Mouse (Mus musculus) G1E-ER4 (cell line): Measurements from ENCODE around the gene Tenm4. TPM values are rescaled to one million over a fixed set of nuclear protein-coding genes. Genes with fewer than 3 reads are reported as not detected.

Source experiments
- GATA1 ChIP-seq: IDR thresholded peaks from one replicate; pipeline ENCODE4 v1.8.0; 2012; ENCODE audit warnings: low read length, inconsistent platforms
- polyA plus RNA-seq: library from polyadenylated mRNA; stranded (reverse); fragments of >175 nt; gene quantifications from 2 replicates; pipeline ENCODE4 v1.2.3, GENCODE M21; 2012

Gene Tenm4
- not detected in 2 replicates for polyA plus RNA-seq

GRCm38 (mm10) chr7:96170924-96171595 lies at the start of gene Tenm4:
Tenm4 (plus strand) TSS chr7:96171246.
- TF ChIP-seq GATA1 = no peak

DNA sequence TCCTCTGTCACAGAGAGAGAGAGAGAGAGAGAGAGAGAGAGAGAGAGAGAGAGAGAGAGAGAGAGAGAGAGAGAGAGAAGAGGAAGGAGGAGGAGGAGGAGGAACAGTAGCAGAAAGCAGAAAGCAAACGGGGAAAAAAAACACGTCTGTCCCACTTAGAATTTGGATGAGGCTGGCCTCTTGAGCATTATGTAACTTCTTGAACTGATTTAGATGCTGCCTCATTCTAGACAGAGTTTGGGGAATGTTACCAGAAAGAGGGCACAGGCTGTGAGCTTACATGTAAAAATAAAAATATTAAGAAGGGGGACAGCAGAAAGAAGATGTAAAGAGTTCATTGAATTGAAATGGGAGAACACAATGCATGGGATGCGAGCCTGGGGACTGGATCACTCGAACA lies 40.3 kb upstream of the Tenm4 start:
- TF ChIP-seq GATA1 = no peak

- TF ChIP-seq GATA1 = no peak
These were observed 39.9 kb upstream of the Tenm4 start for GRCm38 (mm10) chr7:96131175-96131574.

DNA sequence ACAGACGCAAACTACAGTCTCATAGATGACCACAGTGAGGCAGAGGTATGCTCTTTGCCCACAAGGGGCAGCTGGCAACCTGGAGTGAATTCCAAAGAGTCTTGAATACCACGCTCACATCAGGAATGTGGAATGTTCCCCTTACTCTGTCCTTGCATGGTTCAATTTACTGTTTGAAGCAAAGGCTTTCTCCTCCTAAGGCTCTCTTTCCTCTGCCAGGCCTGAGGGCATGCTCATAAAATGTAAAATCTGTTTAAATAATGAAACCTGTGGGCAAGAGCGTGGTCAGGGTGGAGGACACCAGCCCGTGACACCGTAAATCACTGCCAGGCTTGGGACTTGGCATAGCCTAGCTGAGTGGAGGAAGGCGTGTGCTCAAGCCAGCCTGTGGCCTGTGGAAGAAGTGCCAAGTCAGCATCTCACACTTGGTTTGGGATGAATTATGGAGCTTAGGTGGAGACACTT lies 34.5 kb upstream of the Tenm4 start:
- TF ChIP-seq GATA1 = no peak

GRCm38 (mm10) chr7:96141876-96142275 lies 29.2 kb upstream of the Tenm4 start:
- no peak for TF ChIP-seq GATA1

DNA sequence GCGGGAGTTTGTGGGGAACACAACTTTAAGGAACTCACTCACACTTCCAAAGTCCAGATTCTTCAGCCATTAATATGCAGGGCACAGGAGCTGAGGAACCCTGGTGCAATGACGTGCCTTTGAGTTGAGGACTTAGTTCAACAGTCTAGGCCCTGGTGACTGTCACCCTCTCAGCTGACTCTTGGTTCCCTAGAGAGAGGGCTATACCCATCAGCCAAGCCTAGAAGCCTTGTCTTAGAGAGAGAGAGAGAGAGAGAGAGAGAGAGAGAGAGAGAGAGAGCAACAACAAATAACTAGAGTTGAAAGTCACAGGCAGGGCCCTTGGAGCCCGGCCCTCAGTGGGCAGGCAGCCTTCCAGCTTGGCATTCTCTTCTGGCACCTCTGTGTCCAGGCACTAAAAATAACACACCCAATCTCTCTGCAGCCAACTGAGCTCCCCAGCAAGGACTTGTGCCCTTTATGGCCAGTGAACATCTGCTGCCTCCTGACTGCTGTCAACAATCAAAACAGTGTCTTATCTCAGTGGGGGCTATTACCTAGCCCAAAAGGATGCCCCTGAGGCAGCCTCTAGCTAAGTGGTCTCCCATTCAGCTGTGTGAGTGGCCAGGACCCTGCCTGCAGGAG lies 28.0 kb upstream of the Tenm4 start:
- TF ChIP-seq GATA1 = no peak

GRCm38 (mm10) chr7:96147436-96147835 lies 23.6 kb upstream of the Tenm4 start:
- TF ChIP-seq GATA1 = no peak

DNA sequence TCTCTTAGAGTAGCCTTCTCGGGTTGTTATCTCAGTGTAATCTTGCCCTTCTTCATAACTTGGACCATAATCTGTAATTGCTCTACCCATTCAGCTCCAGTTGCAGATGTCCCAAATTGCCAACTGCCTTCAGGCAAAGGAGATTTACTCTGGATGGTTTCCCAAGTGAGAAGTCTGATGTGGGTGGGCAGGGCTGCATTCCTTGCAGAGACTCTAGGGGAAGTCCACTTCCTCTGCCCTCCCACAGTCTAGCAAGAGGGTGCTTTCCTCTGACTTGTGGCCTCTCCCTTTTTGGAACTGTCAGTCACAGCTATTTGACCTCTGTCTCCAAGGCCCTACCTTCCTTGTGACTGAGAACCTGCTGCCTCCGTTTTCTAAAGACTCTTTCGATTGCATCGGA lies 22.9 kb upstream of the Tenm4 start:
- no peak for TF ChIP-seq GATA1

- no peak for TF ChIP-seq GATA1
These were observed 19.8 kb upstream of the Tenm4 start for GRCm38 (mm10) chr7:96151277-96151676.

- TF ChIP-seq GATA1 = no peak
These were observed 19.1 kb upstream of the Tenm4 start for GRCm38 (mm10) chr7:96151961-96152360.

GRCm38 (mm10) chr7:96152431-96152830 lies 18.6 kb upstream of the Tenm4 start:
- no peak for TF ChIP-seq GATA1

GRCm38 (mm10) chr7:96152924-96153359 lies 18.1 kb upstream of the Tenm4 start:
- no peak for TF ChIP-seq GATA1

DNA sequence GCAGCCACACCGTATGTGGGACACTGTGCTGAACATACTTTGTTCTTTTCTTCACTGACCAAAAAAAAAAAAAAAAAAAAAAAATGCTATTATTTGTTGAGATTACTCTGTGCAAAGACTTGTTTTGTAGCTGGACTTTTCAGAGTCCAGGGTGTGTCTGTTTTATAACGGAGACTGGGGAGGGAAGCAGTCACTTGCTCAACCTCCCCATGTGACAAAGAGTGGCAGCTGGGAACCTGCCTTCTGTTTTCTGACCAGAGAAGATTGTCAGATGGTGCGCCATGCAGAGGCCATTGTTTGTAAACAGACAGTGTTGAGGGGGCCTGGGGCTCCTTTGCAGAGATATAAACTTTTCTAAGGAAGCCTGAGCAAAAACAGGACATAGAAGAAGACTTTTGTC lies 17.0 kb upstream of the Tenm4 start:
- TF ChIP-seq GATA1 = no peak

DNA sequence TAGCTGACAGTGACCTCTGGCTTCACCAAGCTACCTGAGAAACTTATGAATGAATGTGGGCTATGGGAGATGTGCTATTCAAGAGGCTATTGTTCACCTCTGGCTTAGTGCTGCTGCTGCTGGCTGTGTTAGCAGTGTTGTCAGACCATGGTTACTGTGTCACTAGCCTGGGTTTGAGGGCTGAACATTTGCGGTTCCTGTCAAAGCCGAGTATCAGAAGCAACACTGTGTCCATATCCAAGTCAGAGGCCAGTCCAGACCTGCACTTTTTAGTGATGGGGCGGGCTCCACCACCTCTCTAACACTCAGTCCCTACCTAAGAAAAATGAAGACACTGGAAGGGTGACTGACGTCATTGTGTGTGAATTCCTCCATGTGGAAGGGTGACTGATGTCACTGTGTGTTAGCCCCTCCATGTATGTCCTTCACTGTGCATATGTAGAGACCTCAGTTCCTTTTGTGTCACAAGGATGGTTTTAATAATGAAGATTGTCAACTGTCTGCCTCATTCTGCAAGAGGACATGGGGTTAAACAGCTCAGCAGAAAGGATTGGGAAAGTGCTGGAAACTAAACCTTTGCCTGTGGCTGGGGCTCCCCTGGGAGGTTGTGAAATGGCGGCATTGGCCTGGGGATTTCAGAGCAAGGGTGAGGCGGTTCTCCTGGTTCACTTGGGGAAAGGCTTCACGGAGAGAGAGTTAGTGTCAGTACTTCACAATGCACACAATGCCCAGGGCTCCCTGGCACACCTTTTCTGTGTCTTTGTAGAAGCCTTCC lies 14.4 kb upstream of the Tenm4 start:
- no peak for TF ChIP-seq GATA1

DNA sequence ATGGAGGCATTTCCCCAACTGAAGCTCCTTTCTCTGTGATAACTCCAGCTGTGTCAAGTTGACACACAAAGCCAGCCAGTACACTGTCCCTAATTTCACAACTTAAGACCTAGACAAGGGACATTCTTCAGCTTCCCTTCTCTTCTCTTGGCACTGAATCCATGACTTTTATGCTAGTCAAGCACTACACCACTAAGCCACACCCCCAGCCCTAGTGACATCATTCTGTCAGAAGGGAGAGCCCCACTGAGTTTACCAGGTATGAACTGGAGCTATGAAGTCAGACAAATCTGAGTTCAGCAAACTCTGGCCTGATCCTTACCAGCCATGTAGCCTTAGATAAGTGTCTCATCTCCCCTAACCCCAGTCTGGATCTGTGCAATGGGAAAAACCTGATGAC lies 6.9 kb upstream of the Tenm4 start:
- no peak for TF ChIP-seq GATA1

GRCm38 (mm10) chr7:96168921-96169320 lies 2.1 kb upstream of the Tenm4 start:
- no peak for TF ChIP-seq GATA1
